In the genomic region with DNA sequence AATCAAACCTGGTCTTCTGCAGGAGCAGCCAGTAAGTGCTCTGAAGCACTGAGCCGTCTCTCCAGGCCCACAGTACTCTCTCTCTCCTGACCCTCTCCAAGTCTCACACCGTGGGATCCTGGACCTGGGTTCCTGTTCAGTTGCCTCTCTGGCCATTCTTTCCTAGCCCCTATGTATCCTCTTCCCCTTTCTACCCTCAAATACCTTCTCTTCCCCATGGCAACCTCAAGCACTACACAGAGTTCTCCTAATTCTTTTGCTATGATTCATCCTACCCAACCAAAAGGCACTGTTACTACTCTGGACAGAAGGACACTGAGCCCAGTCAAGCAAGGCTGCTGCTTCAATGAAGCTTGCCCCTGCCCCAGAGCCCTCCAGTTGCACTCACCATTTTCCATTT, we compare ENCODE assay signal across 21 mouse cellular contexts. TPM values are rescaled to one million over a fixed set of nuclear protein-coding genes. Genes with fewer than 3 reads are reported as not detected.
DNase-seq lines count a peak whose midpoint lies in the region; ATAC-seq and TF ChIP-seq lines count a peak whose summit lies in the region.
"Had no signal": no experiment of that assay in that cellular context is flagged by ENCODE, and none has a peak within 500 bp of the region (broad histone marks: within the 10 kb centered on the region; RNA-seq: fewer than 3 reads in every experiment).

No protein-coding gene starts in this region.

- no peak overlapping the region for H3K9ac ChIP-seq in hindbrain, embryonic 16.5 days (ENCODE audit: low read depth, low read length)
- H3K9ac ChIP-seq: forebrain, embryonic 13.5 days; forebrain, postnatal 0 days; heart, embryonic 12.5 days; hindbrain, embryonic 15.5 days had no signal

- TF ChIP-seq CTCF in bone marrow macrophage, adult 2 months (IDR thresholded peaks at IDR 0.05; ENCODE audit: low read depth, low read length) = no peak

- H3K27me3 ChIP-seq in hindbrain, embryonic 16.5 days (replicated peaks; ENCODE audit: control insufficient read depth, insufficient read depth, low read length) = no peaks in the 10 kb centered on the region
- H3K27me3 ChIP-seq: forebrain, embryonic 13.5 days; heart, embryonic 12.5 days; hindbrain, embryonic 15.5 days had no signal

- peak; percentile 53 for ATAC-seq in megakaryocyte, adult 5-6 weeks (ENCODE audit: poor library complexity, severe bottlenecking)
- no peak for ATAC-seq in hindbrain, embryonic 16.5 days
- ATAC-seq: forebrain, embryonic 13.5 days; forebrain, postnatal 0 days; inflammation-experienced regulatory T-cells, adult 6 months had no signal

- no peaks in the 10 kb centered on the region for H3K9me3 ChIP-seq in hindbrain, embryonic 16.5 days (ENCODE audit: control insufficient read depth, low read length)
- H3K9me3 ChIP-seq: embryonic facial prominence, embryonic 10.5 days; forebrain, embryonic 13.5 days; heart, embryonic 12.5 days; hindbrain, embryonic 10.5 days; hindbrain, embryonic 15.5 days had no signal

- peak; percentile 46 for DNase-seq in 3134 (ENCODE audit: extremely low read depth, insufficient read length, low spot score)
- peak; percentile 18 for DNase-seq in 416B (ENCODE audit: low read depth)
- no peak for DNase-seq in layer of hippocampus, postnatal 25 days (ENCODE audit: extremely low spot score in 1 of 2, low spot score in 1 of 2)
- DNase-seq in right cerebral cortex, postnatal 36 days (ENCODE audit: low spot score in 2 of 2) = no peak
- no peak for DNase-seq in thymus, postnatal 14 days
- DNase-seq: adrenal gland, adult 8-10 months; adrenal gland, postnatal 36 days; cerebellum, adult 11 months; cerebellum, adult 8-10 months; cerebellum, postnatal 25 days; forebrain, postnatal 0 days; gastrocnemius, postnatal 14 days had no signal

- 15% methylated on average over 2 of the region's 2 CpGs for WGBS in hindbrain, embryonic 16.5 days

- H3K27ac ChIP-seq in bone marrow macrophage, adult 2 months (ENCODE audit: insufficient read depth, low read depth, low read length) = peak overlapping the region; percentile 58
- H3K27ac ChIP-seq in hindbrain, embryonic 16.5 days (ENCODE audit: low read depth, low read length) = no peak overlapping the region
- H3K27ac ChIP-seq: embryonic facial prominence, embryonic 10.5 days; forebrain, embryonic 13.5 days; hindbrain, embryonic 10.5 days; hindbrain, embryonic 15.5 days had no signal

- no peaks in the 10 kb centered on the region for H3K36me3 ChIP-seq in hindbrain, embryonic 16.5 days (ENCODE audit: control insufficient read depth, insufficient read depth, low read length)
- H3K36me3 ChIP-seq: embryonic facial prominence, embryonic 10.5 days; heart, embryonic 12.5 days; hindbrain, embryonic 10.5 days; hindbrain, embryonic 15.5 days had no signal

- H3K4me3 ChIP-seq in bone marrow macrophage, adult 2 months (ENCODE audit: insufficient read depth, low read length) = no peak overlapping the region
- no peak overlapping the region for H3K4me3 ChIP-seq in hindbrain, embryonic 16.5 days (ENCODE audit: low read length)
- H3K4me3 ChIP-seq: embryonic facial prominence, embryonic 10.5 days; forebrain, embryonic 13.5 days; heart, embryonic 12.5 days; hindbrain, embryonic 10.5 days; hindbrain, embryonic 15.5 days had no signal

- H3K4me1 ChIP-seq in bone marrow macrophage, adult 2 months (ENCODE audit: control insufficient read depth, insufficient read depth, low read length) = peaks cover 47% of the 10 kb centered on the region
- H3K4me1 ChIP-seq in hindbrain, embryonic 16.5 days (ENCODE audit: control insufficient read depth, insufficient read depth, low read depth, low read length) = 0 out of 2 replicates have a peak, but pooled peaks cover 2% of the 10 kb centered on the region
- H3K4me1 ChIP-seq: hindbrain, embryonic 15.5 days had no signal

- H3K4me2 ChIP-seq in hindbrain, embryonic 16.5 days (ENCODE audit: low read length) = no peak overlapping the region
- H3K4me2 ChIP-seq: forebrain, embryonic 13.5 days; heart, embryonic 12.5 days; hindbrain, embryonic 15.5 days had no signal

- TF ChIP-seq POLR2A in bone marrow macrophage, adult 2 months (IDR thresholded peaks at IDR 0.05; ENCODE audit: borderline replicate concordance, low read depth, low read length) = no peak

RNA-seq across cellular contexts. Expression of gene Camta1, which starts 19.1 kb away (rescaled TPM):
- 26.3 and 40.7 TPM in 2 replicates for polyA plus RNA-seq in bone marrow macrophage, adult 2 months (2012; ENCODE audit: insufficient read depth, insufficient read length, missing spikeins)
- total RNA-seq in megakaryocyte, adult 5-6 weeks (2015) = 65.9 and 70.2 TPM in 2 replicates
- 2.9 and 17.4 TPM in 2 replicates for total RNA-seq in megakaryocyte, adult 5-6 weeks (2017)
- 100 to 1,000 TPM; 244 to 251 TPM for total RNA-seq in layer of hippocampus, postnatal 25 days (2021)
- polyA plus RNA-seq in hindbrain, embryonic 16.5 days (2015; fragmentation: Nextera tagmentation; extraction: Ambion mirVana) = 139 and 153 TPM in 2 replicates

Comparison
In these comparisons a context has a peak if more than half of its experiments do, and no peak if none do; other contexts are left out.
1. DNase-seq: peak in 3134 (single experiment) and 416B (single experiment); none in layer of hippocampus, postnatal 25 days (0 of 2), right cerebral cortex, postnatal 36 days (0 of 2) and thymus, postnatal 14 days (single experiment).